12 mouse cellular contexts compared by ENCODE assay signal in genomic region chr10:100127837-100128743, GRCm38 (mm10).
DNase-seq lines count a peak whose midpoint lies in the region; ATAC-seq and TF ChIP-seq lines count a peak whose summit lies in the region.
"Had no signal": no experiment of that assay in that cellular context is flagged by ENCODE, and none has a peak within 500 bp of the region (broad histone marks: within the 10 kb centered on the region; RNA-seq: fewer than 3 reads in every experiment).

No protein-coding gene starts in this region.

- H3K4me3 ChIP-seq in forebrain, postnatal 0 days (ENCODE audit: low read depth, low read length), result peak overlapping the region; percentile 11; the same call in 1 of the 2 replicates
- H3K4me3 ChIP-seq: stomach, embryonic 15.5 days had no signal

- peak; percentile 79 for ATAC-seq in forebrain, postnatal 0 days

- no peaks in the 10 kb centered on the region for H3K4me1 ChIP-seq in forebrain, postnatal 0 days (ENCODE audit: insufficient read depth)
- H3K4me1 ChIP-seq: stomach, embryonic 15.5 days had no signal

- H3K27me3 ChIP-seq in forebrain, postnatal 0 days (ENCODE audit: insufficient read depth, low read length), result no peaks in the 10 kb centered on the region
- H3K27me3 ChIP-seq: CH12.LX; stomach, embryonic 15.5 days had no signal

- peak overlapping the region; percentile 35 for H3K4me2 ChIP-seq in forebrain, postnatal 0 days (ENCODE audit: low read depth)
- H3K4me2 ChIP-seq: stomach, embryonic 15.5 days had no signal

- DNase-seq in right cerebral cortex, postnatal 4 days, result peak; percentile 5
- DNase-seq in right cerebral cortex, postnatal 10 days (ENCODE audit: low spot score in 2 of 2), result no peak
- peak; percentile 54 for DNase-seq in forebrain, postnatal 0 days
- peak; percentile 49 for DNase-seq in mesoderm, embryonic 11.5 days (ENCODE audit: low read depth, low spot score)
- DNase-seq in testis, postnatal 14 days (ENCODE audit: low spot score), result peak; percentile 6
- no peak for DNase-seq in gastrocnemius, adult 18-20 months (ENCODE audit: low spot score)
- DNase-seq in gastrocnemius, adult 8-10 months (ENCODE audit: low spot score in 2 of 2), result no peak
- DNase-seq in heart, postnatal 4 days, result no peak
- DNase-seq: heart, adult 18-20 months had no signal

- 12% methylated on average over 23 of the region's 23 CpGs for WGBS in forebrain, postnatal 0 days

- no peaks in the 10 kb centered on the region for H3K36me3 ChIP-seq in forebrain, postnatal 0 days (ENCODE audit: insufficient read depth)
- H3K36me3 ChIP-seq: stomach, embryonic 15.5 days had no signal

- TF ChIP-seq CTCF in forebrain, postnatal 0 days (IDR thresholded peaks at IDR 0.05; ENCODE audit: low read depth), result no peak

- H3K27ac ChIP-seq in forebrain, postnatal 0 days (ENCODE audit: low read depth, low read length), result no peak overlapping the region
- H3K27ac ChIP-seq: kidney, postnatal 0 days; stomach, embryonic 15.5 days had no signal

- H3K9ac ChIP-seq in forebrain, postnatal 0 days, result no peak overlapping the region; the same call in 1 of the 2 replicates
- H3K9ac ChIP-seq: stomach, embryonic 15.5 days had no signal

- no peaks in the 10 kb centered on the region for H3K9me3 ChIP-seq in forebrain, postnatal 0 days (ENCODE audit: low read length)
- H3K9me3 ChIP-seq: stomach, embryonic 15.5 days had no signal

Comparison
In these comparisons a context has a peak if more than half of its experiments do, and no peak if none do; other contexts are left out.
1. DNase-seq: peak in right cerebral cortex, postnatal 4 days (single experiment), forebrain, postnatal 0 days (single experiment), mesoderm, embryonic 11.5 days (single experiment) and testis, postnatal 14 days (single experiment); none in right cerebral cortex, postnatal 10 days (0 of 2), gastrocnemius, adult 18-20 months (single experiment), gastrocnemius, adult 8-10 months (0 of 2) and heart, postnatal 4 days (single experiment).